Mouse (Mus musculus) regulatory T cell (primary cell): ENCODE measurements around the gene E330017A01Rik.

ENCODE experiments used
- in situ Hi-C: fragments of 300-600 bp; cut with MboI, MseI; formaldehyde crosslinking; loops from one replicate; pipeline ENCODE4 v1.15.1; 2025; ENCODE audit warnings: high pct_unique_total_duplicates

The E330017A01Rik gene

DNA sequence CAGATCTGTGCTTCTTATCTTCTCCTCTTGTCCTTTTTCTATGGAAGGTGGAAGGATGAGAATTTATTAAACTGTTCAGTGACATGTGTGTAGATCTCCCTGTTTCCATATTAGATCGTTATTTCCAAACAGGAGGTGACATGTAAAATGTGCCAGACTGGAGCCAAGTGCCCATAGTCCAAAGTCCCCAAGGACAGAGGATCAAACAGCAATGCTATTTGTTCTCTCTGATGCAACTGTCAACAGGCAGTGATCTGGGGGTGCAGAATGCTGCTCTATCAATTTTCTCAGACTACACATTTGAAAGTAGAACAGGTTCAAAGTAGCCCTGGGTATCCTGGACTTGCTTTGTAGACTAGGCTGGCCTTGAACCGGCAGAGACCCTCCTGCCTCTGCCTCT is 25.3 kb upstream of the E330017A01Rik start:
- in situ Hi-C loops: loop anchor here (5.0 kb wide), 1 partner anchor 202 kb away; no protein-coding TSS in a partner anchor

DNA sequence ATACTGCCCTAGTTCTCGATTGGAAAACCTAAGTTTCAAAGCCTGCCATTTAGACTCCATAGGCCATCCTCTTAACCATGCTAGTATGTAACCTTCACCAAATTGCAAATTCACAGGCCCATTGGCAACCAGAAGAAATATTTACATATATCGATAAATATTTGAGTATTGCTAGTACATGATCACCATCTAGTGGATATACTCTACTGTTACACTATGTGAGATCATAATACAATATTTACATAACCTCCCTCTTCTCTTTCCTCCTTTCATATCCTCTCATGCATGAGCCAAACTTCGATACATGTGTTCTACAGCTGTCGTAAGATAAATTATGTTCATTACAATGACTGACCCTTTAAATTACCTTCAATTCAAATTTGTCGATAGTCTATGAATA is 24.5 kb upstream of the E330017A01Rik start:
- in situ Hi-C loops: loop anchor here (5.0 kb wide), 1 partner anchor 201 kb away; no protein-coding TSS in a partner anchor

DNA sequence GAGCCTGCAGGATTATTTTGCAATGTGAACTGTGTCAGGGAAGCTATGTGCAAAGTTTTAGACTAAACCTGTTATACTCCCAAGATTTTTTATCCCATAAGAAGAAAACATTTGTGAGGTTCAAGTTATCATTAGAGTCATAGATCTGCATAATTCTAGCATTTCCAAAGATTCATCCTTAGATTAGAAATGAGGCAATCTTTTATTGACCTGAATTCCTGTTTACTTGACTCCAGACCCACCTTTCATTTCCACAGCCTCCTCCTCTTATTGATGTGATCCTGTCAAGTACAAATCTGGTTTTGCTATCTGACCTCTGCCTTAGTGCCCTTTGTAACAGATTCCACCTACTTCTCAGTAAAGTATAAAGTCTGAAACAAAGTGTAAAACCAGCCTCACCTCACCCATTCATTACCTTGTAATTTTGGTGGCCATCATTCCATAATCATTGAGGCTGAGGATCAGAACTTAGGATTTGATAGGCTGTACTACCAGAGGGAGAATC is 23.8 kb upstream of the E330017A01Rik start:
- in situ Hi-C loops: loop anchor here (5.0 kb wide), 1 partner anchor 200 kb away; no protein-coding TSS in a partner anchor

DNA sequence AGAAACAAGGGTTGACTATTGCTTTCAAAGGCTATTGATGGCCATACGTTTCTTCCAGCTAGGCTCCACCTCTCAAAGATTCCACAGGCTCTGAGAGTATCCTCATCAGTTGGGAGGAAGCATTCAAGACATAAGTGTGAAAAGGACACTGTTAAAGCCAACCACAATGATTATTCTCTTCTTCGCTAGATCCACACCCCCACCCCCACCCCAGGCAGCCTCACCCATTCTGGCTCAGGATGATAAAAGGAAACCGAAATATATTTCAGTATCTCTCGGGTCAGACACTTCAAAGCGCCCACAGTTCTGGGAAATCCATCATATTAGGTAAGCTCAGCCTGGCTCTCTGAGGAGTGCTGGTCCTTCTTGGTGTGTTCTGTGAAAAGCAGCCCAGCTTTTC is 23.3 kb upstream of the E330017A01Rik start:
- in situ Hi-C loops: loop anchor here (5.0 kb wide), 1 partner anchor 200 kb away; no protein-coding TSS in a partner anchor

DNA sequence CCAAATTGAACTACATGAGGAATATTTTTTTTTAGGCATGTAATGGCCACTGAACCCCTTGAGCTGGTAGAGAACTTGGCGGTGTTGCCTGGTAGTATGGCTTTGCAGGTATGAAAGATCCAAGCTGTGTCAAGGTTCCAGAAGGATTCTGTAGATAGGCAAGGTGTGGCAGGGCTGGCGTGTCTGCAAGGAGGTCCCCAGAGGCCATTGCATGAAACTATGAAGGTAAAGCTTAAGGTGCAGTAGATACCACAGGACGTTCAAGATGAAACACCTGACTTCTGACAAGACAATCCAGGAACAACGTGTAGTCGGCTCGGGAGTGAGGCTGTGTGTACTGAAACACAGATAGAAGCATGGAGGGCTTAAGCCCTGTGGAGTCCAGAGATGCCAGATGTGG is 20.1 kb upstream of the E330017A01Rik start:
- in situ Hi-C loops: no loop called here

DNA sequence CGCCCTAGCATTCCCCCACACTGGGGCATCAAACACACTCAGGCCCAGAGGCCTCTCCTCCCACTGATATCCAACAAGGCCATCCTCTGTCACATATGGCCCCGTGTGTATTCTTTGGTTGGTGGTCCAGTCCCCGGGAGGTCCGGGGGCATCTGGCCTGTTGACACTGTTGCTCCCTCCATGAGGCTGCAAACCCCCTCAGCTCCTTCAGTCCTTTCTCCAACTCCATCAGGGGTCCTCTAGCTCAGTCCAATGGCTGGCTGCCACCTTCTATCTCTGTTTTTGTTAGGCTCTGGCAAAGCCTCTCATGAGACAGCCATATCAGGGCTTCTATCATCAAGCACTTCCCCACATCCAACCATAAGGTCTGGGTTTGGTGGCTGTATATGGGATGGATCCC is 18.0 kb upstream of the E330017A01Rik start:
- in situ Hi-C loops: no loop called here

DNA sequence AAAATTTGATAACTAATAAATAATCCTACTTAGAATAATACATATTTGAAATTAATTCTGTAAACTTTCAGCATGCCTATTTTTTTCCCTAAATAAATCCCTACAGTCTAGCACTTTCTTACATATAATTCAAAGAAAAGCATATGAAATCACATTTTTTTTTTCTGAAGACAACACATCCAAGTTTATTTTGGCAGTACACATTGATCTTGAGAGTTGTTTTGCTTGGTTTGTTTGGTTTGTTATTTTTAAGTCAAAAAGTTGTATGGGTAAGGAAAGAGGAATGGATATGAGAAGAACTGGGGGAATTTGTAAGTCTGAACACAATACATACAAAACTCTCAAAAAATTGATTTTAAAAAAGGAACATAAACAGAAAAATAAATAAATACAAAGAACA is 17.2 kb upstream of the E330017A01Rik start:
- in situ Hi-C loops: no loop called here

DNA sequence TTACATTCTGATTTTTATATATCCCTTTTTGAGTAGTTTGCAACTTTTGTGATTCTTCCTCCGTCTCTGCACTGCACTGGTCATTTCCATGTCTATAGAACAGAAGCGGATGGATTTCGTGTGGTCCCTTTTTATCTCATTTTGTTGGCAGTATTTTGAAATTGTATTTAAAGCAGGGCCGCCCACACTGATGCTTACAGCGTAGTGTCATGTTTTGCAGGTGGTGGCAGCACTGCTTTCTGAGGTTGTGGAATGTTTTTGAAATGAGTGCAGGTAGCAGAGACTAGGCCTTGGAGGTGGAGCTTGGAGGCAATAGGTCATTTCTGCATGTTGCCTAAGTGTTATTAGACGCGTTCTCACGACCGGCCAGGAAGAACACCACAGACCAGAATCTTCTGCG is 11.4 kb upstream of the E330017A01Rik start:
- in situ Hi-C loops: no loop called here

DNA sequence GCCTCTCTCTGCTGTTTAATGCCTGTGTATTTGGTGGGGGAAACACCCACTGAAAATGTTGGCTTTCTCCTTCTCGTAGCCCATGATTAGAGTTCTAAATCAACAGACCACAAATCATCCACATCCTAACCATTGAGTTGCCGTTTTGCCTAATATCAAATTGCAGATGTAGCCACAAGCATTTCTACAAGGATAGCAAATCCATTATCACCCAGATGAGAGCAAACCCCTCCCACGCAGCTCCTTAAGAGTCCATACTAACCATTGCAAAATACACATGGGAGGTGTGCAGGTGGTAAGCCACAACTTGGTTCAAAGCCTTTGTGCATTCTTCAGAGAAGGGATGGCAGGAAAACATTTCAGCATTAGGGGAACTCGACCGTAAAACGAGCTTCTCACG is 523 bp downstream of the E330017A01Rik start:
- in situ Hi-C loops: no loop called here

DNA sequence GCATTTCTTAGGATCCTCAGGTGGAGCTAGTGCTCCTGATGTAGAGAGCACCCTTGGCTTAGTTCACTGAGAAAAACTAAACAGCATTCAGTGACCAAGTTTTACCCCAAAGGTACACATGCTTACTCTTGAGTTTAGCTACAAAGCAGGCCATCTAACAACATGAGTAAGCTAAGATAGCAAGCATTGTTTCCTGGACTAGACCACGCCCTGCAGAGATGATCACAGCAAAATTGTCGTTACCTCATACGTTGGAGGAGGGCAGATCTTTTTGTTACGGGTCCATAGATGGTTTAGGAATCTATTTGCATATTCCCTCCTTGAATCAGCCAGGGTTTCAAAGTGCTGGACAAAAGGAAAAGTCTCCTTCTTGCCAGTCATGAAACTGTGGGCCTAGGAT is 1.1 kb downstream of the E330017A01Rik start:
- in situ Hi-C loops: no loop called here

DNA sequence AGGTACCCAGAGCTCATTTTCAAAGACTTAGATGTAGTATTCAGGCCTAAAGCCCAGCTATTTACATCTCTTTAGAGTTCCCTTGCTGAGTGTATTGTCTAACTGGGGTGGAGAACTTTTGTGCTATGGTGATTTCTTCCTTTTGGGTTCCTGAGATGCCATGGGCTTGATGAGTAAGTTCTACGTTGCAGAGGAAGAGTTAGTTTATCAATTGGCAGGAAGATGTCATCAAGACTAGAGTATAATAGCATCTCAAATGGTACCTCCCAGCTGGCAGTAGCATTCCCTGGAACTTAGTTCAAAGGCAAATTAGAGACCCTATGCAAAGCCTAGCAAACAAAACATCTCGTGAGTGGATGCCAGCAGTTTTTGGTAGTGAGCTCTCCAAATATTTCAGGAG is 2.7 kb downstream of the E330017A01Rik start:
- in situ Hi-C loops: no loop called here

DNA sequence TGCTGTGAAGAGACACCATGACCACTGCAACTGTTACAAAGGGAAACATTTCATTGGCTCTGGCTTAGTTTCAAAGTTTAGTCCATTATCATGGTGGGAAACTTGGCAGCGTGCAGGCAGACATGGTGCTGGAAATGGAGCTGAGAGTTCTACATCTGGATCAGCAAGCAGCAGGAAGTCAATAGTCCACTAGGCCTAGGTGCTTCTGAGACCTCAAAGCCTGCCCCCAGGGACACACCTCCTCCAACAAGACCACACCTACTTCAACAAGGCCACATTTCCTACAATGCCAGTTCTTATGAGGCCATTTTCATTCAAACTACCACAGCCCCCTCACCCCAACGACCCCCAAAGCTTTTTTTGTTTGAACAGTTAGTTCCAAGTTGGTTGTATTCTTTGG is 8.8 kb downstream of the E330017A01Rik start:
- in situ Hi-C loops: no loop called here

DNA sequence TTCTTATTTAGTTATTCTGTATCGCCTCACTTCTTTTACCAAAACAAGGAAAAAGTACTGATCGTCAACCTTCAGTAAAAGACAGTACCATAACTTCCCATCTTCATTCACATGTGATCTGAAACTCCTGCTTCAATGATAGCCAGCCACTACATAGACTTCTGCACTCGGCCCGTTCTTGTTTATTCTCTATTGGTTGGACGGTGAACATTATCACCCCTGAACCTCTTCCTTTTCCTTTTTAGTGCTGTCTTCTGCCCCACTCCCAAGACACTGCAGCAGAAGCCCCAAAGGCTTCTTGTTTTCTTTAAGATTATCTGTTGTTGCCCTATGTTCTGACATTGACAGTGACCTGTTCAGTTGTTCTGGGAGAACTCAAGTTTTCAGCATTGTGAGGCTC is 9.6 kb downstream of the E330017A01Rik start:
- in situ Hi-C loops: no loop called here

DNA sequence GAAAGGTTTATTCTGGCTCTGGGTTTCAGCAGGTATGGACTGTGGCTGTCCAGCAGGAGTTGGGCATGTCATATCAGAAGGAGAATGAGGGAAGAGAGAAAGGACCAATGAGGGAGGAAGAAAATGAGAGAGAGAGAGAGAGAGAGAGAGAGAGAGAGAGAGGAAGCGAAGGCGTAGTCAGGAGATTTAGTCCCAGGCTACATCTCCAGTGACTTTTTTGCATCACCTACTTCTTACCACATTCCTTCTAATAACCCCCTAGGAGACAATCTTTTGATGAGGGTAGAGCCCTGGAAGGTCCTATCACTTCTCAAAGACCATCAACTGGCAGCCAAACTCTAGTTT is 10.2 kb downstream of the E330017A01Rik start:
- in situ Hi-C loops: no loop called here

DNA sequence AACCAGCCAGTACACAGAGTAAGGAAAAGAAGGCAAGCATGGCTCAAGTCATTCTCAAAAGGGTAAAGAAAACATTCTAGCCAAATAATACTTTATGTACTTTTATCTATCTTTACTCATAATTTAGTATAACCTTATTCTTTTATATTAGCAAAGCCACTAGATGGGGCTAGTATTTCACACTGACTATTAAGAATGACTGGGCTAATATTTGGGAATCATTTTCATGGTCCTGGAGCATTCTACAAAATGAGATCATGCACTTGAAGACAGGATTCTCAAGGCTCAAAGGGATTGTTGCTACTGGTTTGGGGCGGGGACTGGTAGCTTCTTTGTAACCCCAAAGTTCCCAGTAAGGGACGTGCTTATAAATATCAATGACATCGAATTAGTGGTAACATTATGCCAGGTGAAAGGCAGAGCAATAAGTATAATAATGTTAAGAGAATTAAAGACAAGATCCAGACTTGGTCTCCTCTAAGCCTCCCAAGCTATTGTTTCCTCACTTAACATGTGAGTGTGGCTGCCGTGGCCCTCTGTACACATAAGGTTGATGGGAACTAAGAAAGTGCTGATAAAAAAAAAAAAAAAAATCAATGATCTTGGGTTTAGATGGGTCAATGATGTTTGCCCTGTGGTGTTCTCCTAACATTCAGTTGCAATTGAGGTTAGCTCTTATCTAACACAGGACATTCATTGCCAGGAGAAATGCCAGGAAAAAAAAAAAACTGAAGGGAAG is 10.8 kb downstream of the E330017A01Rik start:
- in situ Hi-C loops: no loop called here

DNA sequence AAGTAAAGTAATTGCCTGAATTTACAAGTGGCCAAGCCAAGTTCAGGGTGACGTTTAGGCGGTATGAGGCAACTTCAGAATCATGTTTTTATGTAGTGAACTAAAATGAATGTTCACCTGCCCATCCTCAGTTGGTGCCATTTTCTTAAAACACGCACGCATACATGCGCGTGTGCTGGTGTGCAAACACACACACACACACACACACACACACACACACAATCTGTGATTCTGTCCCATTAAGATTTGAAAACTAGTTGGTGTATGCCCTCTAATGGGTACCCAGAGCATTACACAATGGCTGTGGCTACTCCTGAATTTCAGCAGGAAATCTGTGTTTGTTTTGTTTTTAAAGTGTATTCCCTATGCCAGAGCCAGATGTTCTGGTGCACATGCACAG is 14.6 kb downstream of the E330017A01Rik start:
- in situ Hi-C loops: no loop called here

DNA sequence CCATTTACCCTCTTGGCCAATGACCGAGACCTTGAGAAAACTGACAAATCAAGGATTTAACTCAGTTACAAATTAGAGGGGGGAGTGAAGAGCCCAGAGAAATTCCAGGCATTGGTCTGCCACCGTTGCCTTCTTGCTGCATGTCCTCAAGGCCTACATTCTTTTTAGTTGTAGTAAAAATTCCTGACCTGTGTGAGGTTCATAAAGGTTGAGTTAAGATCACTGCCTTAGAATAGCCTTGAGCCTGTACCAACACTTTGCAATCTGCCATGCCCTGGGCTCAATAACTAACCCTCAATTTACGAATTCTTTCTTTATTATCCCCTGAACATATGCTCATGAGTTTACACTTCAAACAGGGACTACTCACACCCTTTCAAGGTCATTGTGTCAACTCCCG is 15.4 kb downstream of the E330017A01Rik start:
- in situ Hi-C loops: no loop called here

DNA sequence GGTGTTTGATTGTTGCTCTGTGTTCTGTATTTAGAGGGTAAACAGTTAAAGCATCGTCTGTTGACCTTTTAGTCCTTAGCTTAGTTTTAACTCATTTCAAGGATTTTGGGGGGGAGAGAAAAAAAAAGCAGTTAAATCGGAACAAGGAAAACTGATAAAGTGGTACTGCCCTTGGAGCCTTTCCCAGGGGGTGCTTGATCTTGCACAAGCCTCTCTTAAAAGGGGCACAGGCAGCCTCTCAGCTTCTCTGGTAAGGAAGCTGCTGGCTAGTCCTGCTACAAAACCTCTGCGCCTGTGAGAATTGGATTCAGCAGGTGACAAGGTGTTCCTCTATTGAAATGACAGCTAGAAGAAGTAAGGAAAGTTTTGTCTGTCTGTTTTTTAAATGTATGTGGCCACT is 16.2 kb downstream of the E330017A01Rik start:
- in situ Hi-C loops: no loop called here

DNA sequence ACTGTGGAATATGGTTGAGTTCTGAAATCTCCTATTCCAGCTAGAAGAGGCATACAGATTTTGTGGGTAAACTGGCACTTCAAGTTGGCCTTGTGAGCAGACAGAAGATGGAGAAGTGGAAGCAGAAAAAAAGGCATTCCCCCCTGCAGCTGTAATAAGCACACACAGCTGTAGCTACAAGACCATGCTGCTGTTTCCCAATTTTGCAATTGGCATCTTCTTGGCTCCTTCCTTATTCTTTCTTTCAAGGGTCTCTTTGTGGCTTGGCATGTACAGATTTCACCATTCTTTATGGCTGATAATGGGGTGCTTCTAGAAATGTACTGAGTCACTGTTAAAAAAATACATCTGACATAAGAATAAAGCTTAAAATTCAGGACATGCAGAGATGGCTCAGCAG is 21.2 kb downstream of the E330017A01Rik start:
- in situ Hi-C loops: loop anchor here (5.0 kb wide), 1 partner anchor 155 kb away; no protein-coding TSS in a partner anchor

DNA sequence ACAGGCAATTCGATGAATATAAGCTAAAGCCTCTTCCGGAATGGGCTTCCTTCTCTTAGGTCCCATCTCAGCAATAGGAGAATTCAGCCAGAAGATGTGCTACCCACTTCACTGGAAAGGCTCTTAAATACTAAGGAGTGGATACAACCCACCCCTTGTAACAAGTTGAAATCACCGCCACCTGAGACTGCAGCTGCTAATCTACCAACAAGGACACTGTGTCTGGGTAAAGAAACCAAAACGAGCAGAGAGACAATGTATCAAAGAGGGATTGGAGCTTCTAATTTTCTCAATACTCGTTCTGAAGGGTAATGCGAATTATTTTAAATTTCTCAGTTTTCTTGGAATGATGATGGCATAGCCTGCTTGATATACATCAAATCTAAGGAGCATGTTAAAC is 21.7 kb downstream of the E330017A01Rik start, which contains the start of gene Gm813:
Gm813 (minus strand) TSS at position 101 of the 400 bp plus-strand sequence.
- in situ Hi-C loops: loop anchor here (5.0 kb wide), 1 partner anchor 155 kb away; no protein-coding TSS in a partner anchor

DNA sequence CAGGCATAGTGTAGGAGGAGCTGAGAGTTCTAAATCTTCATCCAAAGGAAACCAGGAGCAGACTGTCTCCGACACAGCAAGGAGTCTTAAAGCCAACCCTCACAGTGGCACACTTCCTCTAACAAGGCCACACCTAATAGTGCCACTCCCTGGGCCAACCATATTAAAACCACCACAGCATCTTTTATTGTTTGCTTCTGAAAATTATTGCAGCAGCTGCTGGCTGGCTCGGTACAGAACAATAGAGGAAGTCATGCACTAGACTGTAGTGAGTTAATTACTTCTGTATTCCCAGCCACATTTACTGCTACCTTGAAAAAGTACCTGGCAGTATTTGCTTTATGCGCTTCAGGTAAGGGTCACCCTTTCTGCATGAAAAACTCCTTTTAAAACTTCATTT is 25.6 kb downstream of the E330017A01Rik start:
- in situ Hi-C loops: no loop called here

DNA sequence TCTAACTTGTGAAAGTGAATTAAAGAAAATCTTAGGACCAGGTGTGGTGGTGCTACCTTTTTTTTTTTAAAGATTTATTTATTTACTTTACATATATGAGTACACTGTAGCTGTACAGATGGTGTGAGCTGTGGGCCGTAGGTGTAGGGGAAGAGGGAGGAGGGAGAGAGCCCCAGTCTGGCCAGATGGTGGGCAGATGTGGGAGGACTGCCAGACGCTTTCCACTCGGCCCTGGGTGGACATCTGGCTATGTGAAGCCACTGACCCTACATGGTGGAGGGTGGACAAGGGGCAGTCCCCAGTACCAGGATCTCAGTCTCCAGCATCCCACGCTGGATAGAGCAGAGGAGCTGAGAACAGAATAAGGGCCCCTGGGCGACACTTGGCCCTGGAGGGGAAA is 31.4 kb downstream of the E330017A01Rik start:
- in situ Hi-C loops: no loop called here

DNA sequence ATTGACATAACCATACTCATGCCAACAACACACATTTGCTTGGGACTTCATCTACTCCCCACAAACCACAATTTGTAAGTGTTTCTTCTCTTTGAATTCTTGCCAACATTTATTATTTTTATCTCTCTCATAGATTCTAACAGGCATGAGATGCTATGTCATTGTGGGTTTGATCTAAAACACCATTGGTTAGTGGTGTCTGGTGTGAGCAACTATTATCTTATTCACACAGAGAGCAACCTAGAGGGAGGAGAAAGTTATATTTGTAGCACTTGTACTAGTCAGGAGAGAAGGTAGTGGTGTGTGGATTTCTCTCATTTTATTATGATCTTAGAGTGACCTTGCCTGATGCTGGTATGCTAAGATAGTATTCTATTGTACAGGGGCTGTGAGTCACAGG is 33.9 kb downstream of the E330017A01Rik start:
- in situ Hi-C loops: no loop called here
